Mouse (Mus musculus): ENCODE data around the gene Bhmt2. TPM values are rescaled to one million over a fixed set of nuclear protein-coding genes. Genes with fewer than 3 reads are reported as not detected.

Bhmt2 gene
- polyA plus RNA-seq, 1 experiment from 2014 or later, result not detected

DNA sequence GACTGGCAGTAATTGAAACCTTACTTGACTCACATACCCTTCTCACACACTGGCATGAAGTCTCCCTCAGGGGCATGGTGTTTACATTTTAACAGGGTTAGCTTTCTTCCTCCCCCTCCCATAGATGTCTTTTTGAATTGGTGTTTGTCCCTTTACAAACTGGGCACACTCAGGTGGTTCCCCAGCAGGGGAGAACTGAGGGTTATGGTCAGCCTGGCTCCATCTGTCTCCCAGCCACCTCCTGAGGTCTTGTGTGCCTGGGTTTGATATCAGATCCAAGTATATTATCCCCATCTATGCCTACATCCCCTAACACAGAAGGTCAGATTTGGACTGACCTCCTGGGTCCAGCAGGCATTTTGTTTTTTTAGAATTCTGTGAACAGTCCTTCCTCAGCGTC, 37.5 kb downstream of the Bhmt2 start:
- H3K4me3 ChIP-seq (ENCODE audit: low read depth, low read length), result no peak overlapping the region

GRCm38 (mm10) chr13:93632927-93633326, 41.2 kb downstream of the Bhmt2 start:
- Histone ChIP-seq H3K9ac (ENCODE audit: low read length) (no peak overlapping the region), H3K4me1 (ENCODE audit: control insufficient read depth, insufficient read depth, low read length) (no peaks in the 10 kb centered on the region), H3K4me3 (ENCODE audit: low read depth, low read length) (no peak overlapping the region), H3K27me3 (ENCODE audit: control insufficient read depth, insufficient read depth, low read length) (no peaks in the 10 kb centered on the region), H3K9me3 (ENCODE audit: control insufficient read depth, low read length) (no peaks in the 10 kb centered on the region), H3K4me2 (ENCODE audit: low read depth) (no peak overlapping the region), H3K36me3 (ENCODE audit: control insufficient read depth, insufficient read depth, low read length) (no peaks in the 10 kb centered on the region), H3K27ac (ENCODE audit: low read depth, low read length) (no peak overlapping the region)
- no peak for ATAC-seq (ENCODE audit: insufficient read depth, low FRiP score, low TSS enrichment)
- WGBS, result 85% methylated on average over 5 of the region's 5 CpGs
- no peak for DNase-seq (ENCODE audit: low spot score)

More for the DNA sequence above, 37.5 kb downstream of the Bhmt2 start:
- Histone ChIP-seq H3K4me1 (ENCODE audit: control insufficient read depth, insufficient read depth, low read length) (no peaks in the 10 kb centered on the region), H3K4me2 (ENCODE audit: low read depth) (no peak overlapping the region), H3K9me3 (ENCODE audit: control insufficient read depth, low read length) (no peaks in the 10 kb centered on the region), H3K9ac (ENCODE audit: low read length) (no peak overlapping the region), H3K27me3 (ENCODE audit: control insufficient read depth, insufficient read depth, low read length) (no peaks in the 10 kb centered on the region), H3K36me3 (ENCODE audit: control insufficient read depth, insufficient read depth, low read length) (no peaks in the 10 kb centered on the region), H3K27ac (ENCODE audit: low read depth, low read length) (no peak overlapping the region)
- ATAC-seq (ENCODE audit: insufficient read depth, low FRiP score, low TSS enrichment) (no peak), DNase-seq (ENCODE audit: low spot score) (no peak)
- 76% methylated on average over 1 of the region's 1 CpGs for WGBS

- DNase-seq (ENCODE audit: low spot score) (no peak), ATAC-seq (ENCODE audit: insufficient read depth, low FRiP score, low TSS enrichment) (no peak)
- no peak overlapping the region for H3K4me2 ChIP-seq (ENCODE audit: low read depth)
- H3K4me1 ChIP-seq (ENCODE audit: control insufficient read depth, insufficient read depth, low read length), result no peaks in the 10 kb centered on the region
- WGBS, result 80% methylated on average over 10 of the region's 10 CpGs
- H3K36me3 ChIP-seq (ENCODE audit: control insufficient read depth, insufficient read depth, low read length), result no peaks in the 10 kb centered on the region
- H3K4me3 ChIP-seq (ENCODE audit: low read depth, low read length), result no peak overlapping the region
- no peaks in the 10 kb centered on the region for H3K9me3 ChIP-seq (ENCODE audit: control insufficient read depth, low read length)
- H3K27ac ChIP-seq (ENCODE audit: low read depth, low read length), result no peak overlapping the region
- H3K9ac ChIP-seq (ENCODE audit: low read length), result no peak overlapping the region
- H3K27me3 ChIP-seq (ENCODE audit: control insufficient read depth, insufficient read depth, low read length), result no peaks in the 10 kb centered on the region
These were observed 43.0 kb downstream of the Bhmt2 start for GRCm38 (mm10) chr13:93630941-93631705.

DNA sequence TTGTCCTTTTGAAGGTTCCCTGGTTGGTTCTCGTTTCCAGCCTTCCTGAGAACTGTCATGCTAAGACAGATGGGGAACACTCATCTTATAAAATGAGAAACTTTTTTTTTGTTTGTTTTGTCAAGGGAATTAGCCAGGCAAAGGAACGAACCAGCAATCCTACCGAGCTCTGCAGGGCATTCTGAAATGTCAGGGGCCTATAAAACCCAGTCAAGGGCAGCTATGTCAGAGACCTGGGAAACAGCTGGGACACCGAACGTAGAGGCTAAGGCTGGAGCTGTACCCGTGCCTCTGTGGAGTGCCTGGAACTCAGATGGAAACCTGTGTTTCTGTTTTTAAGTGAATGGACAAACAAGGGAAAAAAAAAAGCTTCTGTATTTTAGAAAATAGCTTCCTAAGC, 45.2 kb downstream of the Bhmt2 start:
- H3K4me3 ChIP-seq (ENCODE audit: low read depth, low read length), result no peak overlapping the region
- no peaks in the 10 kb centered on the region for H3K36me3 ChIP-seq (ENCODE audit: control insufficient read depth, insufficient read depth, low read length)
- no peaks in the 10 kb centered on the region for H3K27me3 ChIP-seq (ENCODE audit: control insufficient read depth, insufficient read depth, low read length)
- 27% methylated on average over 6 of the region's 6 CpGs for WGBS
- H3K4me2 ChIP-seq (ENCODE audit: low read depth), result no peak overlapping the region
- no peak for DNase-seq (ENCODE audit: low spot score)
- H3K4me1 ChIP-seq (ENCODE audit: control insufficient read depth, insufficient read depth, low read length), result no peaks in the 10 kb centered on the region
- H3K9me3 ChIP-seq (ENCODE audit: control insufficient read depth, low read length), result no peaks in the 10 kb centered on the region
- no peak for ATAC-seq (ENCODE audit: insufficient read depth, low FRiP score, low TSS enrichment)
- no peak overlapping the region for H3K9ac ChIP-seq (ENCODE audit: low read length)
- no peak overlapping the region for H3K27ac ChIP-seq (ENCODE audit: low read depth, low read length)

GRCm38 (mm10) chr13:93614361-93614948, 59.6 kb downstream of the Bhmt2 start:
- ATAC-seq (ENCODE audit: insufficient read depth, low FRiP score, low TSS enrichment), result no peak
- no peaks in the 10 kb centered on the region for H3K4me1 ChIP-seq (ENCODE audit: control insufficient read depth, insufficient read depth, low read length)
- no peak overlapping the region for H3K4me2 ChIP-seq (ENCODE audit: low read depth)
- H3K9ac ChIP-seq (ENCODE audit: low read length), result no peak overlapping the region
- H3K27me3 ChIP-seq (ENCODE audit: control insufficient read depth, insufficient read depth, low read length), result no peaks in the 10 kb centered on the region
- no peak overlapping the region for H3K27ac ChIP-seq (ENCODE audit: low read depth, low read length)
- no peak for DNase-seq (ENCODE audit: low spot score)
- H3K4me3 ChIP-seq (ENCODE audit: low read depth, low read length), result no peak overlapping the region
- WGBS, result 54% methylated on average over 6 of the region's 6 CpGs
- no peaks in the 10 kb centered on the region for H3K36me3 ChIP-seq (ENCODE audit: control insufficient read depth, insufficient read depth, low read length)
- H3K9me3 ChIP-seq (ENCODE audit: control insufficient read depth, low read length), result no peaks in the 10 kb centered on the region

DNA sequence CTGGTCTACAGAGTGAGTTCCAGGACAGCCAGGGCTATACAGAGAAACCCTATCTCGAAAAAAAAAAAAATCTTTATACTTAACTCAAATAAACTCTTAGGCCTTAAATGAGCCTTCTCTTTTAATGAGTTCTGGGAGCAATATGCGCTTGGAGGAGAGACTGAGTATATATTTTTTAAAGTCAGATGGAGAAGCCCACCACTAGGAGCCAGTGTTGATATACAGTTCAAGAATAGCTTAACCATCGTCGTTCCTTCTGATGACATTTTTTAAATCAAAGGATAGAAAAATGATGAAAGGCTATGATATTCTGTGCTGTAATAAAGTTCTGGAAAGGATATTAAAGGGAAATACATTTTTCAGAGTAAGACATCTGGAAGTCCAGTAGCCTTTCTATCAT, 60.3 kb downstream of the Bhmt2 start:
- Histone ChIP-seq H3K4me1 (ENCODE audit: control insufficient read depth, insufficient read depth, low read length) (no peaks in the 10 kb centered on the region), H3K27ac (ENCODE audit: low read depth, low read length) (no peak overlapping the region), H3K9me3 (ENCODE audit: control insufficient read depth, low read length) (no peaks in the 10 kb centered on the region), H3K4me2 (ENCODE audit: low read depth) (no peak overlapping the region), H3K4me3 (ENCODE audit: low read depth, low read length) (no peak overlapping the region), H3K9ac (ENCODE audit: low read length) (no peak overlapping the region), H3K27me3 (ENCODE audit: control insufficient read depth, insufficient read depth, low read length) (no peaks in the 10 kb centered on the region), H3K36me3 (ENCODE audit: control insufficient read depth, insufficient read depth, low read length) (no peaks in the 10 kb centered on the region)
- WGBS, result 81% methylated on average over 4 of the region's 4 CpGs
- DNase-seq (ENCODE audit: low spot score) (no peak), ATAC-seq (ENCODE audit: insufficient read depth, low FRiP score, low TSS enrichment) (no peak)

GRCm38 (mm10) chr13:93612660-93613607, 61.2 kb downstream of the Bhmt2 start:
- WGBS, result 63% methylated on average over 19 of the region's 19 CpGs
- Histone ChIP-seq H3K9me3 (ENCODE audit: control insufficient read depth, low read length) (no peaks in the 10 kb centered on the region), H3K36me3 (ENCODE audit: control insufficient read depth, insufficient read depth, low read length) (no peaks in the 10 kb centered on the region), H3K4me1 (ENCODE audit: control insufficient read depth, insufficient read depth, low read length) (no peaks in the 10 kb centered on the region), H3K27ac (ENCODE audit: low read depth, low read length) (no peak overlapping the region), H3K9ac (ENCODE audit: low read length) (no peak overlapping the region), H3K27me3 (ENCODE audit: control insufficient read depth, insufficient read depth, low read length) (no peaks in the 10 kb centered on the region), H3K4me2 (ENCODE audit: low read depth) (no peak overlapping the region), H3K4me3 (ENCODE audit: low read depth, low read length) (no peak overlapping the region)
- DNase-seq (ENCODE audit: low spot score), result peak; percentile 75
- no peak for ATAC-seq (ENCODE audit: insufficient read depth, low FRiP score, low TSS enrichment)

DNA sequence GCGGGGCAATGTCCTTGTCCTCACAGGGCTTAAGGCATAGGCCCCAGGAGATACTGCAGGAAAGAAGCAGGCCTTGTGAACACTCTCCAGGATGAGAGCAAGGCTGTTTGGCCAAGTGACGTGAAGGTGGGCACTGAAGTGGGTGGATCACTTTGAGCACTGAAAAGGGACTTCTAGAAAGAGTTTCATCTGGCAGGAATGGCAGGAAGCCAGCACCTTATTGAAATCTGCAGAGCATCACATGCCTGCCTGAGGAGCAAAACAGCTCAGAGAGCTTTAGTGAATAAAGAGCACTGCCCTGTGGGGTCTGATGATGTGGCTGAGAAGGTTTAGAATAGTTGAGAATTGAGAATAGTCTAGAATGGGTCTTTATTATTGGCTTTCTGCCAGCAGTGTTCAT, 65.6 kb downstream of the Bhmt2 start:
- H3K4me1 ChIP-seq (ENCODE audit: control insufficient read depth, insufficient read depth, low read length), result no peaks in the 10 kb centered on the region
- DNase-seq (ENCODE audit: low spot score) (no peak), ATAC-seq (ENCODE audit: insufficient read depth, low FRiP score, low TSS enrichment) (no peak)
- H3K9me3 ChIP-seq (ENCODE audit: control insufficient read depth, low read length), result no peaks in the 10 kb centered on the region
- H3K36me3 ChIP-seq (ENCODE audit: control insufficient read depth, insufficient read depth, low read length), result no peaks in the 10 kb centered on the region
- no peak overlapping the region for H3K9ac ChIP-seq (ENCODE audit: low read length)
- 89% methylated on average over 2 of the region's 2 CpGs for WGBS
- no peak overlapping the region for H3K4me2 ChIP-seq (ENCODE audit: low read depth)
- H3K27me3 ChIP-seq (ENCODE audit: control insufficient read depth, insufficient read depth, low read length), result no peaks in the 10 kb centered on the region
- no peak overlapping the region for H3K4me3 ChIP-seq (ENCODE audit: low read depth, low read length)
- no peak overlapping the region for H3K27ac ChIP-seq (ENCODE audit: low read depth, low read length)
